Mouse (Mus musculus): ENCODE data around the gene Wdr70.

- TF ChIP-seq GATA1 (IDR thresholded peaks at IDR 0.05; ENCODE audit: borderline replicate concordance, low read length) = no peak
- no peak for TF ChIP-seq FLI1 (IDR thresholded peaks at IDR 0.05; ENCODE audit: low read length)
These were observed 210.2 kb downstream of the Wdr70 start for GRCm38 (mm10) chr15:7888617-7889361.
